Mouse (Mus musculus) limb, embryonic 14.5 days (tissue): ENCODE measurements around the gene Trpm8. TPM values are rescaled to one million over a fixed set of nuclear protein-coding genes. Genes with fewer than 3 reads are reported as not detected.

Experiments
- ATAC-seq: fragments of 200-750 bp; cut with Nextera tagmentation; 2 replicates; pipeline ENCODE4 v1.8.0; 2017; ENCODE audit warnings: low read depth, moderate number of reproducible peaks, moderate TSS enrichment; ENCODE audit not compliant: low FRiP score
- DNase-seq: peaks from one replicate; pipeline ENCODE4 v3.0.0-alpha.2; 2015; ENCODE audit warnings: low spot score
- H3K27ac ChIP-seq: fragments of 300-500 bp; sonication (generic); replicated peaks from 2 replicates; pipeline ENCODE4 v1.5.1; 2014; ENCODE audit warnings: low read depth, mild to moderate bottlenecking, low read length, moderate library complexity, mixed read lengths
- H3K27me3 ChIP-seq: fragments of 300-500 bp; sonication (generic); 2 replicates; pipeline ENCODE4 v1.6.1; 2014; ENCODE audit warnings: low read length, mixed read lengths; ENCODE audit not compliant: control insufficient read depth, insufficient read depth
- H3K36me3 ChIP-seq: fragments of 300-500 bp; sonication (generic); 2 replicates; pipeline ENCODE4 v1.6.1; 2014; ENCODE audit warnings: mild to moderate bottlenecking, low read length, moderate library complexity, mixed read lengths; ENCODE audit not compliant: control insufficient read depth, insufficient read depth
- H3K4me1 ChIP-seq: fragments of 300-500 bp; sonication (generic); 2 replicates; pipeline ENCODE4 v1.6.1; 2014; ENCODE audit warnings: antibody characterized with exemption, low read length, mixed read lengths; ENCODE audit not compliant: control insufficient read depth, insufficient read depth
- H3K4me2 ChIP-seq: fragments of 300-500 bp; sonication (generic); replicated peaks from 2 replicates; pipeline ENCODE4 v1.6.1; 2014; ENCODE audit warnings: low read depth, mild to moderate bottlenecking, low read length, moderate library complexity; ENCODE audit not compliant: severe bottlenecking
- H3K4me3 ChIP-seq: fragments of 300-500 bp; sonication (generic); replicated peaks from 2 replicates; pipeline ENCODE4 v1.5.1; 2014; ENCODE audit warnings: low read length
- H3K9ac ChIP-seq: fragments of 300-500 bp; sonication (generic); 2 replicates; pipeline ENCODE4 v1.6.1; 2014; ENCODE audit warnings: mild to moderate bottlenecking, low read depth, low read length, moderate library complexity; ENCODE audit not compliant: severe bottlenecking
- H3K9me3 ChIP-seq: fragments of 300-500 bp; sonication (generic); 2 replicates; pipeline ENCODE4 v1.6.1; 2016; ENCODE audit warnings: low read length; ENCODE audit not compliant: control insufficient read depth
- POLR2A ChIP-seq: fragments of 200-500 bp; IDR thresholded peaks from 2 replicates; pipeline ENCODE4 v1.8.0; 2012; ENCODE audit warnings: inconsistent platforms, mild to moderate bottlenecking, moderate library complexity, borderline replicate concordance; ENCODE audit not compliant: insufficient read depth, insufficient read length; ENCODE audit errors: extremely low read depth
- WGBS: fragments of 180-500 bp; shearing (Covaris S2); extraction: QIAGEN DNeasy Blood & Tissue Kit; methylation state at CpG from one replicate; pipeline ENCODE4 v1.1.7; 2014; 5-methylcytosine and 5-hydroxymethylcytosine counted together
- polyA plus RNA-seq, 2 experiments: library from polyadenylated mRNA; depleted of rRNA in 1 of 2; stranded (reverse) in 1 of 2; unstranded in 1 of 2; fragments of >200 nt; fragmentation: Nextera tagmentation in 1 of 2; extraction: Ambion mirVana in 1 of 2; gene quantifications; 2 replicates each; pipeline versions ENCODE4 v1.2.1 to v1.2.3; 2012 to 2014

The Trpm8 gene
- polyA plus RNA-seq, 2 experiments = not detected

DNA sequence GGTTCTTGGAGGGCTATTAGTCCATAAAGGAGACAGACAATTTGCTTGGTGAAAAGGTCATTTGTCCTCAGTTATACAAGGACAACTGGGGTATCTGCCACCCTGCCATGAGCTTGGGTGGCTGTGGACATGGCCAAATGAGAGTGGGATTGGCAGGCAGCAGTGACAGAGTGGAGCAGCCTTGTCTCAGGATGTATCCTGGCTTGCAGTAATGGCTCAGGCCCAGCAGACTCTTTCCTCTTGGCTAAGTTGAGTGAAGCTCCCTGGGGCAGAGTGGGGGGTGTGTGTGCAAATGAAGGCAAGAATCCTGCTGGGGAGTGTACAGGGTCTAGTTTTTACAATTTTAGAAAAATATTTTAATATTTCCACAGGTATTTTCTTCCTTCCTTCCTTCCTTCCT, 44.7 kb downstream of the Trpm8 start:
- Histone ChIP-seq H3K9ac (no peak overlapping the region), H3K4me2 (no peak overlapping the region), H3K4me3 (no peak overlapping the region), H3K27me3 (no peaks in the 10 kb centered on the region), H3K9me3 (no peaks in the 10 kb centered on the region), H3K36me3 (no peaks in the 10 kb centered on the region), H3K27ac (no peak overlapping the region), H3K4me1 (no peaks in the 10 kb centered on the region)
- DNase-seq = no peak
- no peak for ATAC-seq
- no peak for TF ChIP-seq POLR2A

DNA sequence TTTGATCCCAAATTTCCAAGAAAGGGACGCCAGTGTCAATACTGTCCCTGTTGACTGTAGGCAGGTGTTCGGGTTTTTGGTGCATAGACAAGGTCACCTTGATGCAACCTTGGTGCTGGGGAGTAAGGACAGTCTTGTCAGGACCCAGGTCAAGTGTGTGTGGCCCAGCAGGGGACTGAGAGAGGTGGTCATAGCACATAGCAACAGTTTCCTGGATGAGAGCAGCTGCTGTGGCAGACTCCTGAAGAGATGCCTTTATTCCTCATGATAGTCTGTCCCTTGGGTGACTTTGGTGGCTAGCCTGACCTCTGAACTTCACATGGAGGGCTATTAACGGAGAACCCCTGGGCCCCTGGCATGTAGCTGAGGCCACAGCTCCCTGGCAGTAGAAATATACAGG, 45.6 kb downstream of the Trpm8 start:
- Histone ChIP-seq H3K4me3 (no peak overlapping the region), H3K27me3 (no peaks in the 10 kb centered on the region), H3K9me3 (no peaks in the 10 kb centered on the region), H3K4me1 (no peaks in the 10 kb centered on the region), H3K4me2 (no peak overlapping the region), H3K9ac (no peak overlapping the region), H3K36me3 (no peaks in the 10 kb centered on the region), H3K27ac (no peak overlapping the region)
- 83% methylated on average over 3 of the region's 3 CpGs for WGBS
- no peak for TF ChIP-seq POLR2A
- DNase-seq = no peak
- no peak for ATAC-seq

DNA sequence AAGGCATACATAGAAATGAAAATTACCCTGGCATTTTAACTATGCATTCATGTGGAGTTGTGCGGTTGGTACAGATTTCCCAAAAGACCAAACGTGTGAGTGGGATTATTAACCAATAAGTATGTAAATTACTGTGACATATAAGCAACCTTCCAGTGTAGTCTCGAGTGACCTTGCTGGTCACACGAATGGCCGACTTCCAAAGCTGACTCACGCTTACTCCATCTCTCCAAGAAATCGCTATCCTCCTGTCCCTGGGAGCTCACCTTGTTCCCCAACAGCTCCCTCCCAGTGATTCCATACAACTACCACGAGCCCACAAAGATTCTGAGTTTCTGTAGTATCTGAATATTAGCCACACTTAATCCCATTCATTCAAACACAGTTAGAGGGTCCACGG, 62.0 kb downstream of the Trpm8 start:
- DNase-seq (no peak), ATAC-seq (no peak)
- no peaks in the 10 kb centered on the region for H3K36me3 ChIP-seq
- H3K27ac ChIP-seq = no peak overlapping the region
- no peak overlapping the region for H3K4me2 ChIP-seq
- H3K4me1 ChIP-seq = peaks cover 10% of the 10 kb centered on the region; the same call in 1 of the 2 replicates
- H3K4me3 ChIP-seq = no peak overlapping the region
- no peak for TF ChIP-seq POLR2A
- H3K27me3 ChIP-seq = no peaks in the 10 kb centered on the region
- 85% methylated on average over 9 of the region's 9 CpGs for WGBS
- H3K9ac ChIP-seq = no peak overlapping the region
- no peaks in the 10 kb centered on the region for H3K9me3 ChIP-seq

DNA sequence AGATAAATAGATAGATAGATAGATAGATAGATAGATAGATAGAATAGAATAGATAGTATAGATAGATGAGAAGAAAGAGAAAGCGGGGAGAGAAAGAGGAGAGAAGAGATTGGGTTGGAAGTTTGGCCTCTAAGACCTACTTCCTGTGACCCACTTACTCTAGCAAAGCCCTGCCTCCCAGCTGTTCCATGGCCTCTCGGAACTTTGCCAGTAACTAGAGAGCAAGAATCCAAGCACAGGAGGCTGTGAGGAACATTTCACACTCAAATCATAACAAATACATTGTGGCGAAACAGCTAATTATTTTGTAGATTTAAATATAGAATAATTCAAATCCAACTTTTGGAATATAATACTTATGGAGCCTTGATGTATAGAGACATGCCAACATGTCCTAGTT, 65.2 kb downstream of the Trpm8 start:
- Histone ChIP-seq H3K9me3 (no peaks in the 10 kb centered on the region), H3K27ac (no peak overlapping the region), H3K4me3 (no peak overlapping the region), H3K4me1 (peaks cover 10% of the 10 kb centered on the region; the same call in 1 of the 2 replicates), H3K27me3 (no peaks in the 10 kb centered on the region), H3K9ac (no peak overlapping the region), H3K36me3 (no peaks in the 10 kb centered on the region), H3K4me2 (no peak overlapping the region)
- no peak for TF ChIP-seq POLR2A
- ATAC-seq (no peak), DNase-seq (no peak)
- 85% methylated on average over 3 of the region's 3 CpGs for WGBS

DNA sequence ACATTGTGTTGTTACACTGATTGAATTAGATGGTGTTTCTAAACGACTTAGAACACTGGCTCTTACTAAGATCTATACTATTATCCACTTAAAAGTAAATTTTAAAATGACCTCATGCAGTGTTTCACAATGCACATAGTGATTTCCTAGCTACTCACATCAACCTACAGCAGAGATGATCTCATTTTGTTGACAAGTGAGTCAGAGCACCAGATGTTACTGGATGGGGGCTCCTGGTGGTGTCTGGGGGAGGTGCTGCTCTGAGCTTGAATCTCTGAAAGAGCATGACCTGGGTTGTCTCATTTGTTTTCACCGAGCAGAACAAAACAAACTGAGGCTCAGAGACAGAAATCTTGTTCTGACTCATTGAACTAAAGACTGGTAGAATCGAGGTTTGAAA, 68.1 kb downstream of the Trpm8 start:
- DNase-seq (no peak), ATAC-seq (no peak)
- H3K4me2 ChIP-seq = no peak overlapping the region
- TF ChIP-seq POLR2A = no peak
- H3K4me1 ChIP-seq = peaks cover 10% of the 10 kb centered on the region; the same call in 1 of the 2 replicates
- H3K4me3 ChIP-seq = no peak overlapping the region
- no peaks in the 10 kb centered on the region for H3K27me3 ChIP-seq
- no peaks in the 10 kb centered on the region for H3K36me3 ChIP-seq
- no peaks in the 10 kb centered on the region for H3K9me3 ChIP-seq
- WGBS = 49% methylated on average over 3 of the region's 3 CpGs
- H3K27ac ChIP-seq = no peak overlapping the region
- H3K9ac ChIP-seq = no peak overlapping the region

DNA sequence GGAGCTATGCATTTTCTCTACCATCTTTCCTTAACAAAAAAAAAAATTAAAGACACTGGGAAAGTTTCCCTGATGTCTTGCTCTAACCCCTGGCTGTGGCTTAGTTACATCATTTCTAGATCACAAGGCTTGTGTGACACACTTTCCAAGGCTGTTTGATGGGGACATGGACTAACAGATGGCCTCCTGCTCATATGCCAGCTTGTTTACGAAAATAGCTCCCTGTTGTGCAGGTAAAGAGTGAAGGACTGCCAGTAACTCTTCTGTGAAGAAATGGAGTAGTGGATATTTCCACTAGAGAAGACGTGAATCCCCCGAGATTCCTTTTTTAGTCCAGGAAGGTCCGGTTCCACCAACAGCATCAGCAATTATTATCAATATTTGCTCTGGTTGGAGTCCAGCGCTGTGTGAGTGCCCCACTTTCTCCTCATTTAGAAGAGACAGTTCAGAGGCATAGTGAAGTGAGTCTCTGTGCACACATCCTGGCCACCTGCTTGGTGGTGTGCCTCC, 71.1 kb downstream of the Trpm8 start:
- no peaks in the 10 kb centered on the region for H3K9me3 ChIP-seq
- 82% methylated on average over 5 of the region's 5 CpGs for WGBS
- no peaks in the 10 kb centered on the region for H3K4me1 ChIP-seq
- H3K27me3 ChIP-seq = no peaks in the 10 kb centered on the region
- H3K4me2 ChIP-seq = no peak overlapping the region
- H3K36me3 ChIP-seq = no peaks in the 10 kb centered on the region
- ATAC-seq = no peak
- no peak overlapping the region for H3K9ac ChIP-seq
- TF ChIP-seq POLR2A = no peak
- no peak overlapping the region for H3K4me3 ChIP-seq
- no peak for DNase-seq
- no peak overlapping the region for H3K27ac ChIP-seq
